Mouse (Mus musculus): ENCODE data around the gene Fbxl14. TPM values are rescaled to one million over a fixed set of nuclear protein-coding genes. Genes with fewer than 3 reads are reported as not detected.
A peak's percentile ranks its signal among the peaks of the same experiment; 100 is the strongest.

Gene Fbxl14
- polyA plus RNA-seq, 1 experiment from 2014 or later, result 4.7 TPM

DNA sequence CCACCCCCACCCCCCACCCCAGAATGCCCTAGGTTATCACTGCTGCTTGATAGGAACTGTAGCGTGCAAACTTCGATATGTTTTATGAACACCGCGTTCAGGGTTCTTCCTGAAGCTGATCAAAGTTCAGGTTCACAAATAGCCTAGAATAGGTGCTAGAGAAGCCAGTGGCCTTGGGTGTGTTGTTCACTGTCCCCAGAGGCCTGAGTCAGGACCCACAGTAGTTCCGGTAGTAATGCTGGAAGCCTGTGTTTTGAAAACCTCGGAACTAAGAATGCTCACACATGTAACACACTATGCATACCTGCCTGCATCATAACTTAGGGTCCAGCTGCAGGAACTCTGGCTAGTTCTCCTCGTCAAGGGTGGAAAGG is 7.6 kb downstream of the Fbxl14 start:
- no peak for ATAC-seq (ENCODE audit: low FRiP score, low read depth)
- 90% methylated on average over 7 of the region's 7 CpGs for WGBS
- H3K4me1 ChIP-seq, result peaks cover 43% of the 10 kb centered on the region

GRCm38 (mm10) chr6:119487619-119488018 is 8.2 kb downstream of the Fbxl14 start:
- WGBS, result 89% methylated on average over 9 of the region's 9 CpGs
- ATAC-seq (ENCODE audit: low FRiP score, low read depth), result no peak

More for the DNA sequence above, 7.6 kb downstream of the Fbxl14 start:
- Histone ChIP-seq H3K9ac (no peak overlapping the region), H3K4me2 (replicated peaks) (no peak overlapping the region), H3K9me3 (no peaks in the 10 kb centered on the region), H3K27me3 (replicated peaks) (no peaks in the 10 kb centered on the region), H3K27ac (no peak overlapping the region), H3K36me3 (peaks cover 16% of the 10 kb centered on the region; the same call in 1 of the 2 replicates), H3K4me3 (no peak overlapping the region)

DNA sequence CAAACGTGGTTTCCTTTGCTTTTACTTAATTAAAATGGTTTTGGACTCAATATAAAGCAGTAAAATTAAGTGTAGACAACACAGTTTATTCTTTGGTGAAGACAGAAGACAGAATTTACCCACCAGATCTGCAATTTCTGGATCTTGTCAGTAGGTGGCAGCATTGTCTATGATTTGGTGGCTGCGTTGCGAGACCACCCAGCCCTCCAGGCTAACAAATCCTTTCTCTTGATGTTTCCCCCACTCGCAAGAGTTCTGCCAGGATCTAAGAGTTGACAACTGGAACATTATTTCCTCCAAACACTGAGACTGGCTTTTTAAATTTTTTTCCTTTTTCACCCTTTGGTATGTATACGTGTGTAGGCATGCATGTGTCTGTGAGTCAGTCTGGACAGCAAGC is 10.3 kb downstream of the Fbxl14 start:
- Histone ChIP-seq H3K4me3 (no peak overlapping the region), H3K36me3 (peaks cover under 1% of the 10 kb centered on the region; the same call in 1 of the 2 replicates), H3K4me2 (replicated peaks) (no peak overlapping the region), H3K4me1 (peaks cover 31% of the 10 kb centered on the region), H3K27ac (no peak overlapping the region), H3K9me3 (no peaks in the 10 kb centered on the region), H3K9ac (no peak overlapping the region), H3K27me3 (replicated peaks) (no peaks in the 10 kb centered on the region)
- ATAC-seq (ENCODE audit: low FRiP score, low read depth), result no peak
- WGBS, result 11% methylated on average over 5 of the region's 5 CpGs

More at GRCm38 (mm10) chr6:119487619-119488018, 8.2 kb downstream of the Fbxl14 start:
- no peak overlapping the region for H3K4me2 ChIP-seq (replicated peaks)
- H3K27me3 ChIP-seq (replicated peaks), result no peaks in the 10 kb centered on the region
- H3K4me1 ChIP-seq, result peaks cover 47% of the 10 kb centered on the region
- peaks cover 16% of the 10 kb centered on the region; the same call in 1 of the 2 replicates for H3K36me3 ChIP-seq
- H3K27ac ChIP-seq, result no peak overlapping the region
- no peak overlapping the region for H3K4me3 ChIP-seq
- H3K9ac ChIP-seq, result no peak overlapping the region
- no peaks in the 10 kb centered on the region for H3K9me3 ChIP-seq

DNA sequence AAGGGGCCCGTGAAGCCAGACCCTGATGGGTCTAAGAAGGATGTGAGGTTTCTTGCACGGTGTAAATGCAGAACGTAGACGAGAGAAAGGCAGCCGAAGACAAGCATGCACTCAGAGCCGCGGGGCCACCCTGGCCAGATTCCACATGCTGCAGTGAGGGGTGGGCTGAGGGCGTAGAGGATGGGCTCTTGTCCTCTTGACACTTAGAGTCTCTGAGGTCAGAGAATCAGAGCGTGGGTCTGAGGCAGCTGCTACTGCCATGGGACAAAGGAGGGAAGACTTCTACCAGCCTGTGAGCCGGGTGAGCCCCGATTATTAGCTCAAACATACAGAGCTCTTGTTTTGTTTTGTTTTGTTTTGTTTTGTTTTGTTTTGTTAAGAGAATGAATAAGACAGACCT is 11.1 kb downstream of the Fbxl14 start:
- Histone ChIP-seq H3K4me1 (peaks cover 26% of the 10 kb centered on the region), H3K9me3 (no peaks in the 10 kb centered on the region), H3K27ac (no peak overlapping the region), H3K9ac (no peak overlapping the region), H3K4me3 (no peak overlapping the region), H3K27me3 (replicated peaks) (no peaks in the 10 kb centered on the region), H3K36me3 (no peaks in the 10 kb centered on the region), H3K4me2 (replicated peaks) (peak overlapping the region; percentile 43)
- 0 out of 2 replicates have a peak, but pooled peaks have one; percentile 38 for ATAC-seq (ENCODE audit: low FRiP score, low read depth)
- WGBS, result 26% methylated on average over 11 of the region's 11 CpGs

DNA sequence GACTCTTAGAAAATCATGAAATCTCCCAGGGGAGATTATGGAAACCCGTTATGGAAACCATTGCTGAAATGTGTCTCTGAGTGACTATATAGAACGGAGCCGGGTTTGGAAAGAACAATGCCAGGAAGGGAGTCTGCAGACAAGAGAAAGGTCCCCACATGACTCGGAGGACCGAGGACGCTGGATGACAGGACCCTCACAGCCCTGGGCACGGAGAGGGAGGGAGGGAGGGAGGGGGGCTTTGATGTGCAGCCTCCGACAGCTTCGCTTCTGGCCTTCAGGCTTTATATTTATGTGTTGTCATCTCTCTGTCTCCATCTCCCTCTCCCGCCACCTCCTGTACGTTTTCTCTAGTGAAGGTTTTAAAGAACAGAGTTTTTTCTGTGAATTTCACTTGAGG is 11.5 kb downstream of the Fbxl14 start:
- Histone ChIP-seq H3K4me3 (no peak overlapping the region), H3K27me3 (replicated peaks) (no peaks in the 10 kb centered on the region), H3K27ac (no peak overlapping the region), H3K9me3 (no peaks in the 10 kb centered on the region), H3K4me2 (replicated peaks) (peak overlapping the region; percentile 43), H3K9ac (no peak overlapping the region), H3K4me1 (peaks cover 22% of the 10 kb centered on the region), H3K36me3 (no peaks in the 10 kb centered on the region)
- 18% methylated on average over 11 of the region's 11 CpGs for WGBS
- ATAC-seq (ENCODE audit: low FRiP score, low read depth), result peak; percentile 34; the same call in 1 of the 2 replicates

GRCm38 (mm10) chr6:119491997-119492629 is 12.6 kb downstream of the Fbxl14 start:
- no peak overlapping the region for H3K27ac ChIP-seq
- no peak overlapping the region for H3K4me3 ChIP-seq
- ATAC-seq (ENCODE audit: low FRiP score, low read depth), result no peak
- H3K4me2 ChIP-seq (replicated peaks), result no peak overlapping the region
- H3K4me1 ChIP-seq, result peaks cover 22% of the 10 kb centered on the region
- no peaks in the 10 kb centered on the region for H3K27me3 ChIP-seq (replicated peaks)
- no peaks in the 10 kb centered on the region for H3K36me3 ChIP-seq
- H3K9me3 ChIP-seq, result no peaks in the 10 kb centered on the region
- 26% methylated on average over 9 of the region's 9 CpGs for WGBS
- no peak overlapping the region for H3K9ac ChIP-seq

DNA sequence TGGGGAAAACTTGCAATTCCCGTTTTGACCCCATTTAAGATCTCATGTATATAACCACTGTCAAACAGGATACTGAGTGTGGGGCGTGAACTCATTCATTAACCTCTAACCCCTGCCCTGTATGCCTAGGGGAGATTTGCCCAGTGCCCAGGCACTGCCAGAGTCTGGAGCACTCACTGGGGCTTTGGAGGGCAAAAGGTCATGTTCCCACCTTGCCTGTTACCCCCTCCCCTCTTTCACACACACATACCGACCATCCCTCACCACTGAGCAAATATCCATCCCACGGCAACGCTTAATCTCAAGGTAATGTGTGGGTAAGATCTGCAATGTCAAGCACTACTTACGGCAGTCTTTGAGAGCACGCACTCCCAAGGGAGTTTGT is 13.2 kb downstream of the Fbxl14 start:
- Histone ChIP-seq H3K4me1 (peaks cover 22% of the 10 kb centered on the region), H3K36me3 (no peaks in the 10 kb centered on the region), H3K27ac (no peak overlapping the region), H3K4me2 (replicated peaks) (no peak overlapping the region), H3K9ac (no peak overlapping the region), H3K4me3 (no peak overlapping the region), H3K9me3 (no peaks in the 10 kb centered on the region), H3K27me3 (replicated peaks) (no peaks in the 10 kb centered on the region)
- 22% methylated on average over 7 of the region's 7 CpGs for WGBS
- no peak for ATAC-seq (ENCODE audit: low FRiP score, low read depth)

DNA sequence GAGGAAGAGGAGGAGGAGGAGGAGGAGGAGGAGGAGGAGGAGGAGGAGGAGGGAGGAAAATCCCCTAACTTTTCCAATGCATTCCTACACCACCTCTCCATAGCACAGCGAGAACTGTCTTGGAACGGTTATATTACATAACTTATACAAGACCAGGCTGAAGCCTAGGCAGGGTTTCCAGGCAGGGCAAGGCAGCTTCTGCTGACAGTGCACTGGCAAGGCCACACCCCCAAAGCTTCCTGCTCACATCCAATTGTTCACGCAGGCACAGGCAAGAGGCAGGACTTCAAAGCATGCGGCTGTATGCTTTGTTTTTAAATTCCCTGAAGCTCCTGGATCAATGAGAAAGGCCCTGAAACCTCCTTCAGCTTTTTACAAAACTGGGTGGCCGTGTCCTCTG is 19.8 kb downstream of the Fbxl14 start:
- H3K9me3 ChIP-seq, result no peaks in the 10 kb centered on the region
- H3K27ac ChIP-seq, result no peak overlapping the region
- peaks cover 5% of the 10 kb centered on the region; the same call in 1 of the 2 replicates for H3K4me1 ChIP-seq
- H3K27me3 ChIP-seq (replicated peaks), result no peaks in the 10 kb centered on the region
- WGBS, result 30% methylated on average over 5 of the region's 5 CpGs
- no peak overlapping the region for H3K4me3 ChIP-seq
- H3K4me2 ChIP-seq (replicated peaks), result no peak overlapping the region
- H3K36me3 ChIP-seq, result no peaks in the 10 kb centered on the region
- no peak overlapping the region for H3K9ac ChIP-seq
- ATAC-seq (ENCODE audit: low FRiP score, low read depth), result no peak

DNA sequence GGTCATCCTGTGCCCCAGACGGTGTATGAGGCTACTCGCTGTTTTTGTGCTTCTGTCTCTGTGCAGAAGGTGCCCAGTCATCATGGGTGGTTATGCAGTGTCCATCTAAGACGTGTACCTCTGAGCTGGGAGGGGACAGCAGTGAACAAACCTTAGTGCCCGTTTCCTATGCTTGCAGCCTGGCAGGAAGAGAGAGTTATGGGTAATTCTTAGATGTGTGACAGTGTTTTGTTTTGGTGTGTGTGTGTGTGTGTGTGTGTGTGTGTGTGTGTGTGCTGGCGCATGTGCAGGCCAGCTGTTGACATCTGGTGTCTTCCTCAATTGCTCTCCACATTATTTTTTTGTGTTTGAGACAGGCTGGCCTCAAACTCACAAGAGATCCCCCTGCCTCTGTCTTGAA is 20.6 kb downstream of the Fbxl14 start:
- no peak overlapping the region for H3K9ac ChIP-seq
- WGBS, result 61% methylated on average over 5 of the region's 5 CpGs
- no peak for ATAC-seq (ENCODE audit: low FRiP score, low read depth)
- H3K36me3 ChIP-seq, result no peaks in the 10 kb centered on the region
- H3K4me2 ChIP-seq (replicated peaks), result no peak overlapping the region
- H3K27me3 ChIP-seq (replicated peaks), result no peaks in the 10 kb centered on the region
- H3K4me3 ChIP-seq, result no peak overlapping the region
- peaks cover 5% of the 10 kb centered on the region; the same call in 1 of the 2 replicates for H3K4me1 ChIP-seq
- no peaks in the 10 kb centered on the region for H3K9me3 ChIP-seq
- no peak overlapping the region for H3K27ac ChIP-seq

DNA sequence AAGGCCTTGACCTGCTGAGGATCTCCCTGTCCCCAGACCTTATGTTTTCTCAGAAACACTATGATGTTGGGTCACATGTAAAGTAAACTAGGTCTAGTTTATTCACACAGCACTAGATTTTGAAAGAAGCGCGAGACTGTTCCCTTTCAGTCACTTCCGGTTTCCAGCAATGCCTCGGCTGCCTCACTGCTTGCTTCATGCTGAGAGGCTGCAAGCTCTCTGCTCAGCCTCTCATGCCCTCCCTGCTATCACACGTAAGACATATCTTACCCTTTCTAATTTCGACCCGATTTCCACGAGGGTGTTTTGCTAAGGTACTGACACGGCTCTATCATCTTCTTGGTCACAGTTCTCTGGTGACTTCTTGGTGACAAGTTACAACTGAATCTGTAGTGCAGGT is 22.6 kb downstream of the Fbxl14 start:
- H3K9ac ChIP-seq, result no peak overlapping the region
- H3K36me3 ChIP-seq, result no peaks in the 10 kb centered on the region
- H3K27me3 ChIP-seq (replicated peaks), result no peaks in the 10 kb centered on the region
- H3K4me2 ChIP-seq (replicated peaks), result no peak overlapping the region
- no peak overlapping the region for H3K27ac ChIP-seq
- 62% methylated on average over 9 of the region's 9 CpGs for WGBS
- H3K9me3 ChIP-seq, result no peaks in the 10 kb centered on the region
- H3K4me3 ChIP-seq, result no peak overlapping the region
- H3K4me1 ChIP-seq, result peaks cover 5% of the 10 kb centered on the region; the same call in 1 of the 2 replicates
- ATAC-seq (ENCODE audit: low FRiP score, low read depth), result no peak

- Histone ChIP-seq H3K4me2 (replicated peaks) (no peak overlapping the region), H3K4me1 (no peaks in the 10 kb centered on the region), H3K4me3 (no peak overlapping the region), H3K36me3 (no peaks in the 10 kb centered on the region), H3K9me3 (no peaks in the 10 kb centered on the region), H3K27ac (no peak overlapping the region), H3K27me3 (replicated peaks) (no peaks in the 10 kb centered on the region), H3K9ac (no peak overlapping the region)
- ATAC-seq (ENCODE audit: low FRiP score, low read depth), result no peak
- WGBS, result 93% methylated on average over 8 of the region's 8 CpGs
Observed at GRCm38 (mm10) chr6:119504756-119505155, 25.3 kb downstream of the Fbxl14 start.

- 61% methylated on average over 9 of the region's 9 CpGs for WGBS
- no peak overlapping the region for H3K9ac ChIP-seq
- no peak overlapping the region for H3K4me3 ChIP-seq
- no peaks in the 10 kb centered on the region for H3K36me3 ChIP-seq
- ATAC-seq (ENCODE audit: low FRiP score, low read depth), result no peak
- H3K4me2 ChIP-seq (replicated peaks), result no peak overlapping the region
- no peaks in the 10 kb centered on the region for H3K9me3 ChIP-seq
- no peak overlapping the region for H3K27ac ChIP-seq
- no peaks in the 10 kb centered on the region for H3K4me1 ChIP-seq
- H3K27me3 ChIP-seq (replicated peaks), result no peaks in the 10 kb centered on the region
Observed at GRCm38 (mm10) chr6:119505525-119506225, 26.2 kb downstream of the Fbxl14 start.

DNA sequence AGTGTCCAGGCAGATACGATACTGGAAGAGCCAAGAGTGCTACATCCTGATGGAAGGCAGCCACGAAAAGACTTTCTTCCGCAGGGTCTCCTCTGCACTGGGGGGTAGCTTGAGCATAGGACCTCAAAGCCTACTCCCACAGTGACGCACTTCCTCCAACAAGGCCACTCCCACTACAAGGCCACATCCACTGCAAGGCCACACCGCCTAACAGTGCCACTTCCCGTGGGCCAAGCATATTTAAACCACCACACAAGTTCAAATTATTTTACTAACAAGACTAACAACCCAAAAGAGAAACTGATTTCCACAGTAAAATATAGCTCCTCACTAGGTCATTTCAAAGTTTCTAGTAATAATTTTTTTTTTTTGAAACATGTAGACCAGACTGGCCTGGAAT is 28.8 kb downstream of the Fbxl14 start:
- no peak for ATAC-seq (ENCODE audit: low FRiP score, low read depth)
- WGBS, result 97% methylated on average over 6 of the region's 6 CpGs

More for the DNA sequence above, 28.8 kb downstream of the Fbxl14 start:
- Histone ChIP-seq H3K27ac (no peak overlapping the region), H3K9me3 (no peaks in the 10 kb centered on the region), H3K9ac (no peak overlapping the region), H3K4me3 (no peak overlapping the region), H3K4me1 (no peaks in the 10 kb centered on the region), H3K36me3 (no peaks in the 10 kb centered on the region), H3K4me2 (replicated peaks) (no peak overlapping the region), H3K27me3 (replicated peaks) (no peaks in the 10 kb centered on the region)

Measured in neural tube, embryonic 12.5 days (tissue).